Mouse (Mus musculus): Measurements from ENCODE around the gene Gm21987.

GRCm38 (mm10) chr16:38363256-38363595 lies 16.4 kb downstream of the Gm21987 start:
- TF ChIP-seq CTCF (IDR thresholded peaks at IDR 0.05; ENCODE audit: borderline replicate concordance, insufficient read depth, low read length) (no peak), POLR2A (IDR thresholded peaks at IDR 0.05; ENCODE audit: low read depth, low read length) (no peak)

Measured in embryonic fibroblast, embryonic 13.5 days (primary cell).